ENCODE assay signal across 9 mouse cellular contexts in the genomic region with DNA sequence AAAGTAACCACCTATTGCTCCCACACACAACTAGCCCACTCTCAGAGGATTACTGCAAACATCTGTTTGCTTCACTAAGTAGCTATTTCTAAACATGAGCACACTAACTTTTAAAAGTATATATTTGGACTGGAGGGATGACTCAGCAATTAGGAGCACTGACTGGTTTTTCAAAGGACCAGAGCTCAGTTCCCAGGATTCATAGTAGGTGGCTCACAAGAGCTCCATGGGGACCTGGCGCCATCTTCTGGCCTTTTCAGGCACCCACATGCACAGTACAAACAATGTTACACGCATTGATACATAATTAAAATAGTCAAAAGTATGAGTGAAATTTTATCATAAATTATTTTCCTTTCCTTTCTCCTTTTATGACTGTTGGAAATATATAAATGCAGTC. TPM values are rescaled to one million over a fixed set of nuclear protein-coding genes. Genes with fewer than 3 reads are reported as not detected.
DNase-seq lines count a peak whose midpoint lies in the region; ATAC-seq lines count a peak whose summit lies in the region.
"Had no signal": no experiment of that assay in that cellular context is flagged by ENCODE, and none has a peak within 500 bp of the region (broad histone marks: within the 10 kb centered on the region; RNA-seq: fewer than 3 reads in every experiment).

No protein-coding gene starts in this region.

- 21% methylated on average over 2 of the region's 2 CpGs for WGBS in liver, embryonic 12.5 days (ENCODE audit: insufficient replicate concordance)

- peaks cover 45% of the 10 kb centered on the region for H3K27me3 ChIP-seq in liver, embryonic 12.5 days (replicated peaks)
- H3K27me3 ChIP-seq: midbrain, embryonic 12.5 days had no signal

- no peaks in the 10 kb centered on the region for H3K36me3 ChIP-seq in liver, embryonic 12.5 days
- H3K36me3 ChIP-seq: midbrain, embryonic 12.5 days had no signal

- DNase-seq in liver (peak; percentile 56), ZHBTc4 (ENCODE audit: low read depth, low spot score) (peak; percentile 87)
- DNase-seq in embryo, embryonic 11 days, result peak; percentile 41
- peak; percentile 63 for DNase-seq in naive thymus-derived CD4-positive, alpha-beta T cell, adult 2 months (ENCODE audit: low read depth)
- DNase-seq in gastrocnemius, adult 8-10 months (ENCODE audit: low spot score in 2 of 2), result no peak
- DNase-seq in ovary, adult 18-20 months (ENCODE audit: low spot score), result no peak
- no peak for DNase-seq in gastrocnemius, postnatal 36 days

- H3K4me2 ChIP-seq in liver, embryonic 12.5 days, result no peak overlapping the region
- H3K4me2 ChIP-seq: midbrain, embryonic 12.5 days had no signal

- no peak overlapping the region for H3K9ac ChIP-seq in liver, embryonic 12.5 days
- H3K9ac ChIP-seq: midbrain, embryonic 12.5 days had no signal

- no peak overlapping the region for H3K4me3 ChIP-seq in liver, embryonic 12.5 days
- H3K4me3 ChIP-seq: midbrain, embryonic 12.5 days had no signal

- intact Hi-C loops in gastrocnemius, postnatal 36 days (cut with DNase I), result loop anchor here (5.0 kb wide), 1 partner anchor 67 kb away; no protein-coding TSS in a partner anchor

- H3K4me1 ChIP-seq in liver, embryonic 12.5 days, result no peaks in the 10 kb centered on the region
- H3K4me1 ChIP-seq: midbrain, embryonic 12.5 days had no signal

- ATAC-seq in liver, embryonic 12.5 days, result no peak

- no peaks in the 10 kb centered on the region; the same call in 1 of the 2 replicates for H3K9me3 ChIP-seq in liver, embryonic 12.5 days (replicated peaks)
- H3K9me3 ChIP-seq: midbrain, embryonic 12.5 days had no signal

- no peak overlapping the region for H3K27ac ChIP-seq in liver, embryonic 12.5 days
- H3K27ac ChIP-seq: midbrain, embryonic 12.5 days had no signal

RNA-seq across cellular contexts. Expression of gene Mthfd2, which starts 46.8 kb away (rescaled TPM):
- polyA plus RNA-seq in liver, embryonic 12.5 days (2016; fragmentation: Nextera tagmentation; extraction: Ambion mirVana), result 112 and 114 TPM in 2 replicates
- 1 to 10 TPM; 2.9 to 4.7 (median 3.2) TPM for total RNA-seq in gastrocnemius, adult 8-10 months (2022)
- 1 to 10 TPM; 4.3 to 8.2 TPM for total RNA-seq in gastrocnemius, postnatal 36 days (2021)

RNA-seq across cellular contexts. Expression of gene Mob1a, which starts 46.9 kb away (rescaled TPM):
- 58.6 and 59.9 TPM in 2 replicates for polyA plus RNA-seq in liver, embryonic 12.5 days (2016; fragmentation: Nextera tagmentation; extraction: Ambion mirVana)
- total RNA-seq in gastrocnemius, adult 8-10 months (2022), result 10 to 100 TPM in 1 of 4 experiments, 1 to 10 TPM in 3; 7.8 to 10.0 (median 8.7) TPM
- 1 to 10 TPM; 9.5 to 9.8 TPM for total RNA-seq in gastrocnemius, postnatal 36 days (2021)

RNA-seq across cellular contexts. Expression of gene Slc4a5, which starts 59.3 kb away (rescaled TPM):
- 1.2 and 1.3 TPM in 2 replicates for polyA plus RNA-seq in liver, embryonic 12.5 days (2016; fragmentation: Nextera tagmentation; extraction: Ambion mirVana)
- not detected for total RNA-seq in gastrocnemius, adult 8-10 months (2022)
- total RNA-seq in gastrocnemius, postnatal 36 days (2021), result not detected

Comparison
In these comparisons a context has a peak if more than half of its experiments do, and no peak if none do; other contexts are left out.
1. DNase-seq: peak in liver (single experiment), ZHBTc4 (single experiment), embryo, embryonic 11 days (single experiment) and naive thymus-derived CD4-positive, alpha-beta T cell, adult 2 months (single experiment); none in gastrocnemius, adult 8-10 months (0 of 2), ovary, adult 18-20 months (single experiment) and gastrocnemius, postnatal 36 days (0 of 2).